Mouse (Mus musculus) E14TG2a.4 (cell line): ENCODE measurements at regions not wholly inside any gene's neighbourhood (a gene's known extent, or its start where the extent isn't known, plus 50 kb on each side); places are given as distances from the start of the nearest gene placed in this dataset.

ENCODE experiments used
- CTCF ChIP-seq: conservative IDR thresholded peaks from 2 replicates; pipeline ENCODE4 v1.5.1; 2014; ENCODE audit warnings: low read length
- NANOG ChIP-seq: IDR thresholded peaks from 2 replicates; pipeline ENCODE4 v1.6.1; 2014; ENCODE audit warnings: borderline replicate concordance, low read length, mixed read lengths
- POU5F1 ChIP-seq: IDR thresholded peaks from 2 replicates; pipeline ENCODE4 v1.6.1; 2014; ENCODE audit warnings: low read length, borderline replicate concordance

DNA sequence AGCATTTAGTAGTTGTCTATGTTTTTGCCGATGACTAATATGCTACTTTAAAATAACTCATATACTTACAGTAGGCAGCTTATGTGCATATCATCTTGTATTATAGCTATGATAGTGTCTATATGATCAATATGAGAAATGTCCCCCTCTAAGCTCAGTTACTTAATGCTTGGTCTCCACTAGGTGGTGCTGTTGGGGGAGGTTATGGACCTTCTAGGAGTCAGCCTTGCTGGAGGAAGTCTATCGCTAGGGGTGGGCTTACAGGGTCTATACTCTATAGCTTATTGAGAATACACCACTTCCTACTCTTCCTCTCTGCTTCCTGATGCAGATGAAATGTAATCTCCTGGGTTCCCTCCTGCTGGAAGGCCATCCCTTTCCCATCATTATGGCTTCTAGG, 136.7 kb upstream of the Supt20 start:
- TF ChIP-seq CTCF (peak; percentile 34), NANOG (no peak), POU5F1 (no peak)
